Mouse (Mus musculus) gonadal fat pad, adult 2 months (tissue): ENCODE measurements around the gene 3100002H09Rik. TPM values are rescaled to one million over a fixed set of nuclear protein-coding genes. Genes with fewer than 3 reads are reported as not detected.

Source experiments
- DNase-seq: peaks from one replicate; pipeline ENCODE4 v3.0.0-alpha.2; 2012; ENCODE audit warnings: low read depth
- polyA plus RNA-seq: library from polyadenylated mRNA; depleted of rRNA; stranded (reverse); fragments of >200 nt; gene quantifications from 2 replicates; pipeline ENCODE4 v1.2.3, GENCODE M21; 2012

Gene 3100002H09Rik
- polyA plus RNA-seq, 1 experiment, result not detected

DNA sequence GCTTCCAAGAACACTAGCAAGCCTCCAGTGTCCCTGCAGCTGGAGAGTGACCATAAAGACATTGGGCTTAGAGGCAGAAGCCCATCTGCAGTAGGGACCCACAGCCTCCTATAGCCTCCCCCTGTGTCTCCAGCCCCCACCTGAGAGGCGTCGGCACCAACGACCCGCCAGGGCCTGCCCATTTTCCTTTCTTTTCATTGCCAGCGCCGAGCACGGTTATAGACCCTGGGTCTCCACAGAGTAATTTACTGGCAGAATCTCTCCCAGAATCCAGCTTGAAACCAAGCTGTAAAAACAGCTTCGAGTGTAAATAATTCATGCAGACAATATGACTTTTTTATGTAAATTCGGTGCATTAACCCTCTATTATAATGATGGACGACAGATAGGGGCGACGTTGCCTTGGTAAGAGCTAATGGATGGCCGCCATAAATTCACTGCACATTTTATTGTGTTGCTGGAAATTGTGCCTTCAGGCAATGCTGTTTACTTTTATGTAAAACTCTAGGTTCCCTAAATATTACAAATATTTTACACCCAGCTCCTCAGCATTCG, 4.9 kb upstream of the 3100002H09Rik start:
- no peak for DNase-seq

DNA sequence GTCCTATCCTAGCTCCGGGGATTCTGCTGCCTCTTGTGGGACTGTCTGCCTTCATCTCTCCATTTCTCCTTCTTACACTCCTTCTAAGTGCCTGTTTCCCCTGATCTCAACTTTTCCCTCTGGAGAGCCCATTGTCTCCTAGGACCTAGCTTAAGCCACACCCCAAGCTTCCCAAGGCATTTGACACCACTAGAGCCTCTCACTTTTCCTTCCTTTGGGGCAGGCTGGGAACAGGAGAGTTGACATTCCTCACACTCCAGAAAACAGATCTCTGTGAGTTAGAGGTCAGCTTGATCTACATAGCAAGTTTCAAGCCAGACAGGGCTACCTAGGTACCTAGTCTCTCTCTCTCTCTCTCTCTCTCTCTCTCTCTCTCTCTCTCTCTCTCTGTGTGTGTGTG, 3.6 kb upstream of the 3100002H09Rik start:
- DNase-seq, result no peak

DNA sequence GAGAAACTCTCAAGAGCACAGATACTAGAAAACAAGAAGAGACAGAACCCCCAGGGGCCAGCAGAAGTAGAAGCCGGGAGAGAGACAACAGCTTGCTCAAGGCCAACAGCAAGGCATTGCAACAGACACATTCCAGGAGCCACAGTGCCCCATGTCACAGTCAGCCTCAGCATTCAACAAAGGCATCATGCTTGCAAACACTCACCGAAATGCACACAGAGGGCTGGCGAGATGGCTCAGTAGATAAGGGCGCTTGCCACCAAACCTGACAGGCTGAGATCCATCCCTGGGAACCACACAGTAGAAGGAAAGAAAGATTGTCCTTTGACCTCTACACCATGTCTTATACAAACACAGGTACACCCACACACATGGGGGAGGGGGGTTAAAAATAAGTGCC, 1.2 kb upstream of the 3100002H09Rik start:
- no peak for DNase-seq

DNA sequence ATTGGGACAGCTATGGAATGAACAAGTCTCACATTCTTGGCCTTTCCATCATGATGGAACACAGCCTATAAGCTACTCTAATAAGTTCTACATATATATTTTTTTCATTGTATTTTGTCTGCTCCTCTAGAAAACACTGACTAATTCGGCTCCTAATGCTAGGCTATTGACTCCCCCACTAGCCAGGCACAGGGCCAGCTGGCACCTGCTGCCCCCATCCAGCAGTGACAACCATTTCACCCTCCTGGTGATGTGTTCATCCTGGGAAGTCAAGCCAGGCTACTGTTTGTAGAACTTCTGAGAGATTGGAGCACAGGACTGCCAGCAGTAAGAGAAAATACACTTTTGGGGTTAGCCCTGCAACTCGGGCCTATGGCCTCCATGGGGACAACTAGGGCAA, 537 bp downstream of the 3100002H09Rik start:
- DNase-seq, result no peak

DNA sequence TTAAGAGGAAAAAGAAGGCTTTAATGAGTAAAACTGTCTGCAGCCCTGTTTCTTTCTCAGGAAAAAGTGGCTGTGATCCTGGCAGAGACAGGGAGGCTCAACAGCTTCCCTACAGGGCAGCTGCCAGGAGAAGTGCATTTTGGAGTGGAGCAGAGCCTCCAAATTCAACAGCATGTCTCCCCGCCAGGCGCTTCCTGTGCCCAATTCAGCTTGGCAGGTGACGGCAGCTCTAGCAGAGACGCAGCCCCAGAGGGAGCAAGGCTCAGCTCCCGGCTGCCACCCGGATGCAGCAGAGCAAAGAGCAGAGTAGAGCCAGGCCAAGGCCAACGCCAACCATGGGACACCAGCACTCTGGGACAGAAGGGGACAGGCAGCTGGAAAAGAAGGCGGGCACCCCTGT, 3.4 kb downstream of the 3100002H09Rik start:
- DNase-seq, result no peak

DNA sequence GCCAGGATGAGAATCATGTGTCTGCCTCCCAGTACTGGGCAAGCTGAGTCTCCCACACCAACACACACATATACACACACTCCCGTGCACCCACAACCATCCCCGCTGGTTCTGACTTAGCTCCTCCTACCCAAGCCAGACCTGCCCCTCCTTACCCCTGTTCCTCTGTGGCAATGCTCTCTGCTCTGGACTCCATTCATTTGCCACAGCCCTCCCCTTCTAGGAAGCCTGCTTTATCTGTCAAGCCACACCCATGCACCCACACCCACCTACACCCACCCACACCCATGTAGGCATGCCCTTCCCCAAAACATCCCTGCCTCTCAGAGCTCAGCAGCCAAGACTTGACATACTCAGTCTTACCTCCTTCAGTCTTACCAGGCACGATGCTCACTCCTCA, 4.4 kb downstream of the 3100002H09Rik start:
- no peak for DNase-seq

DNA sequence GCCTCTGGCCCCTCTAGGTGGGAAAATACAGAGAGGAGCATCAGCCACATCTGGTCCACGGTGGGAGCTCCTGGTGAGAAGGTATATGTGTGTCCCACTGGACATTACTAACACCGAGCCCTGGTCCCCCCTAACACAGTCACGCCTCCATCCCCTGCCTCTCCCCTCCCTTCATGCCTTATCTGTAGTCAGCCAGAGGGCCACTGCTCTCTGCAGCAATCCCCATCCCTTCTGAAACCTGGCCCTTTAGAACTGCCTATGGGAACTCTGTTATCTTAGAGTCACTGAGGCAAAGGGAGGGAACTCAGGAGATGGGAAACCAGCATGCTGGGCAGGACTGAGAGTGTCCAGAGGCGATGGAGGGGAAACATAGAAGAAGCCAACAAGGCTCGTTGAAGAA, 5.3 kb downstream of the 3100002H09Rik start:
- no peak for DNase-seq

DNA sequence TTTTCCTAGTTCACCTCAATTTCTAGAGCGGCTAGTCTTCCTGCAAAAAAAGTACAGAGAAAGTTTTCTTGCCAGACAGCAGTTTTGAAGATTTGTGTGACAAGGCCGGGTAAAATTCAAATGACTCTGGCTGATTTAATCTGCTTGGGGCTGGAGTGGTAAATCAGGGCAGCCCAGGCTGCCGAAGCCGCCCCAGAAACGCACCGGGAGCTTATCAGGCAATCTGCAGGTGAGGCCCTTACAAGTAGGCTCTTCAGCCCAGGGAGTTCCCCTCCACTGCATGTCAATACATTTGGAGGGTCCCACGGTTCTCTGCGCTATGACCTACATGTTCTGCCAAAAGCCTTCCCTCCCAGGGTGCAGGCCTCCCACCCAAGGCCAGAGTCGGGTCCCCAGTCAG, 6.9 kb downstream of the 3100002H09Rik start:
- DNase-seq, result no peak

DNA sequence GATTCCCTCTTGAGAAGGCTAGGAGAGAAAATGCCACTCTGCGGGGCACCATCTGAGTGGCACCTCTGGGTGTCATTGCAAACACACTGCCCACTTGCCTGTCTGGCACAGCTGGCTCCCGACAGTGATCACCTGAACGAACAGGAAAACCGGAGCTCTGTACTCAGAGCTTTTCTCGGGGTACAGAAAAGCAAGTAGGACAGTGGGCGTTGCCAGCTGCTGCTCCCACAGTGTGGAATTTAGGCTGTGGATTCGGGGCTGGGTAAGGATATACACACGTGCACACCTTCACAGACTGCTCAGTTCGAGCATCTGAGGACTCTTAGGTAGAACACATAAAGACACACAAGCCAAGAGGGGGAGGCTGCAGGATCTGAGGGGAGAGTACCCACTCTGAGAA, 14.7 kb downstream of the 3100002H09Rik start:
- no peak for DNase-seq

DNA sequence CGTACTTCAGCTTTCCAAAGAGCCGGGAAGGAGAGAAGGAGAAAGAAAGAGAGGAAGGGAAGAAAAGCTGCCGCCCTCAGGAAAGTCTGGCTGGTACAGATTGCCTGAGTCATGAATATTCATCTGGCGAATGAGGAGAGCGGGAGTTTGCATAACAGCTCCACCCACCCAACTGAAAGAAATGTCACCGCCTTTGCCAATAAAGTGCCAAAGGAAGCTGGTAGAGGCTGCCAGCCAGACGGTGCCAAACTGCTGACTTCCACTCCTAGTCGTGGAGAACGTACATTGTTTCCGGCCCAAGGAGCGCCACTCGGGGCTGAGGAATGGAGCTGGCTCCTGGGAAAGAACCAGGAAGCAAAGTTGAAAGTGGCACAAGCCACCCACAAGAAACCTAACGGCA, 15.7 kb downstream of the 3100002H09Rik start:
- DNase-seq, result no peak

DNA sequence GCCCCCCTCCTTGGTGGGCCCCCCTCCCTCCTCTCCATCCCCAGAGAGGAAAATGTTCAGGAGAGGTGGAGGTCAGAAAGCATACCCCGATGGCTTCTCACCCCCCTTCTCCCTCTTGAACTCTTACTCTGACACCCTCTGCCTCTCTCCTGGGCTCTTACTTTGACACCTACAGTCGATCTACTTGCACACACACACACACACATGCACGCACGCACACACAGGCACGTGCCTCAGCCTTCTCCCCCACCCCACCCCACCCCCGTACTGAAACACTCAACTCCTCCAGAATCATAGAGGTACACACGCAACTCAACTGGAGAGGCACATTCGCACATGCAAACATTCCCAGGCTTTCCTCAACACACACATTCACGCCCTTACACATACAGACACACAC, 16.9 kb downstream of the 3100002H09Rik start:
- DNase-seq, result no peak

DNA sequence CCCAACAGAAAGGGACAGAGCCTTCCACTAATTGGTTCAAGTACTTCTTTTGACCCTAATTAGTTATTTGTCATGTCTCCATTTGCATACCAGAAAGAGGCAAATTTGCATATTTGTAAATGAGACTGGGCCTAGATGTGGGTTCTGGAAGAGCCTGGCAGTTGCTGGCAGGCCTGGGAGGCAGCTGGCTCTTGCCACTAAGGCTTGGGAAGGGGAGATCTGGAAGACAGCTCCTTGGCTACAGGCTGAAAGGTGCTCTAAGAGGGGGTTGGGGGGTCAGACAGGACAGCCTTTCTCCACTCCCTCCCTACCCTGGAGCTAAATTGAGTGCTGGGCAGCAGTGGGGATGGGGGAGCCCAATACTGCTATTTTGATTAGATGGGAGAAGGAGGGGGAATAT, 17.4 kb downstream of the 3100002H09Rik start:
- DNase-seq, result no peak

DNA sequence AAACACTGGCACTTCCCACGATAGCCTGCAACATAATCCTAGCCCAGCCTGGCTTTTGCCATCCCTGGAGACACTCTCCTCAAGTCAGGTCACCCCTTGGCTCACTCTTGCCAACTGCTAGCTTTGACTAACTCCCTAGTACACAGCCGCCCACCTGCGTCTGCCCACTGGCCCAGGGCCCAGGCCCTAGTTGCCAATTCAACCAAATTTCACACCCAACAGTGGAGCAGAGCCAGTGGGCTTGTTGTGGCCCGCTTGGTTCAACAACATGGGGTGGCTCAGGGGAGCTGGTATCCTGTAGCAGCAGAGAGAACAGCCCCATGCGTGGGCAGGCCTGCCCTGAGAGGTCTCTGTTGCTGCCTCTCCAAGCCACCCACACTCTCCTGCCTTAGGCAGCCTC, 18.4 kb downstream of the 3100002H09Rik start:
- DNase-seq, result peak; percentile 86

DNA sequence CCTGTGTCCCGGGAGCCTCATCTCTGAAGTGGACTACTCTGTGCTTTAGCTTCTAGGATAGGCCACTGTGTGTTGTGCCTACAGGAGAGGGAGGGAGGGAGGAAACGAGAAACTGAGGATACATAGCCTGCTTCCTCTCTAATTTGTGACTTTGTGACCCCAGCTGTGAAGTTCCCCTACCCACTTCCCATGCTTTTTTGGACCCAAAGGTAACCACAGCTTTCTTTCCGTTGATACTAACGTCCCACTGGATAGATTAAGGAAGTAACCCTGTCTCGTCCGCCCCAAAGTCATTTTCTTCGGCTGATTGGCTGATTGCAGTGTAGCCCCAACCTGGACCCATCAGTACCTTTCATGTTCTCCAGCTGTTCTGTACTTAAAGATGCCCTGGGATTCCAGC, 29.9 kb downstream of the 3100002H09Rik start:
- no peak for DNase-seq

DNA sequence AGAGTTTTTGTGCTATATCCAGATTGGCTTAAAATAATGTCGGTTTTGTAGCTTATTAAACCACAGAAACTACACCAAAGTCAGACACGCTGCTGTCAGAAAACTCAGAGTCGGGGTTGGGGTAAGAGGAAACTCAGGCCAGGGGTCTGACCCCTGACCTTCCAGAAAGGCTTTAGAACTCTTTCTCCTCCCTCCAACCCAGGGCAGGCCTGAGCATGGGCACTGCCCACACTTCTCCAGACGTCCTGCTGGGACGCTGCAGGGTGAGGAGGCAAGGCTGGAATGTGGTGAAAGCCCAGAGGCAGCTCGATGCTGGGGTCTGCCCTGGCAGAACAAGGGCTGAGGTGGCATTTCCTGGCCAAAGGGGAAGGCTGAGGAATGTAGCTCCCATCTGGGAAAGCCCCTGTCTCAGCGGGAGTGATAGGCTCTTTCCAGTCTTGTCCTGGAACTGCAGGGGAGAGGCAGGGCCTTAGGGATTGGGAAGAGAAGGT, 34.6 kb downstream of the 3100002H09Rik start:
- DNase-seq, result no peak

DNA sequence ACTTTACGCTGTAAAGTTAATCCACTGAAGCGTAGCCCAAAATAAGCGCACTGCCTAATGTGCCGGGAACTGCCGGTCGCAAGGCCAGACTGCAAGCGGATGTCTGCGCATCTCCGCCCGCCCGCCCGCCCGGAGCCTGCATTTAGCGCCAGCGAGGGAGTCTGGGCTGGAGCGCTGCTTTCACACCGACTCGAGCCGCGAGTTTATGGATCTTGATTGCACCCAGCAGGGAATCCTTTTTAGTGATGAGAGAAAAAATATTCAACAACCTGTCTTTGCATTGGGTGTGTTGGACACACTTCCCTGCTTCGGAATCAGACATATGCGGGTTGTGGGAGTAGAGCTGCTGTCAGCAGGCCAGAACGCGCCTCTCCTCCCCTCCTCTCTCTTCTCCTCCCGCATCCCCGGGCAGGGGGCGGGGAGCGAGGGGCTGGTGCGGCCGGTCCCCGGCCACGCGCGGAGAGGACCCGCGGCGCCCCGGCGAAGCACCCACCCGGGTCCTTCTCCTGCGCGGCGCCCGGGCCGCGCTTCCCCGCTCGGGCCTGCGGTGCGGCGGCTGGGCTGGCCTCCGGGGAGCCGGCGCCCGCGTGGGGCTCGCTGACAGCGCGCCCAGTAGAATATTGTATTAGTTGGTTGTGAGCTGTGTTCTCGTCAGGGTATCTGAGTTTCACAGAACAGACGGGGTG, 35.2 kb downstream of the 3100002H09Rik start:
- no peak for DNase-seq

DNA sequence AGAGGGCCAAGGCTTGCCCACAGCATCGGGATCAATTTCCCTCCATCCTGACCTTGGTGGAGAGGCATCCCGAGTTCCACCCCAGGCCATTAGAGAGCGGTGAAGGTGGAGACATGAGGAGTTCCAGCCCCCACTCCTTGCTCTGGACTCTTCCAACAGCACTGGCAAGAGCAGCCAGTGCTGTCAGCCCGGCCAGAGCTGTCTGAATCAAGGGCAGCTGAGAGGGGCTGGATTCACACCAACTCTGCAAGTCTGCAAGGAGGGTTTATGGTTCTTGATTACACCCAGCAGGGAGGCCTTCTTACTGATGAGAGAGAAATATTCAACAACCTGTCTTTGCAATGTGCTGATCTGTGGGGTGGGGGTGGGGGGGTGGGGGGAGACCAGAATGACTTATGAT, 37.0 kb downstream of the 3100002H09Rik start:
- DNase-seq, result no peak

DNA sequence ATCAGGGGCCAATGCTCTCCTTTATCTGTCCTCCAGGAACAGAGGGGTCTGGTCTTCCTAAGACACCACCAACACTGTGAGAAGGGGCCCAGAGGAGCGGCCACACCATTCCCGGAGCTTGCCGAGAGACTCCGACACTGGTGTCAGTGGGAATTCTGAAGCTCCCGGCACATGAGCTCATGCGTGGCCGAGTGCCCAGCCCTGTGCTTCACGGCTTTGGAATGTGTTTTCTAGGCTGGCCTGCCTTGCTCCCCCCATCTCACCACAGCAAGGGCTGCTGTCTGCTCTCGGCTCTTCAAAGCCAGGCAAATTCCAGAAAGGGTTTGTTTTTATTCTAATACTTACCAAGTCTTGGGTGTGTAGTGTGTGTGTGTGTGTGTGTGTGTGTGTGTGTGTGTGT, 39.6 kb downstream of the 3100002H09Rik start:
- no peak for DNase-seq

DNA sequence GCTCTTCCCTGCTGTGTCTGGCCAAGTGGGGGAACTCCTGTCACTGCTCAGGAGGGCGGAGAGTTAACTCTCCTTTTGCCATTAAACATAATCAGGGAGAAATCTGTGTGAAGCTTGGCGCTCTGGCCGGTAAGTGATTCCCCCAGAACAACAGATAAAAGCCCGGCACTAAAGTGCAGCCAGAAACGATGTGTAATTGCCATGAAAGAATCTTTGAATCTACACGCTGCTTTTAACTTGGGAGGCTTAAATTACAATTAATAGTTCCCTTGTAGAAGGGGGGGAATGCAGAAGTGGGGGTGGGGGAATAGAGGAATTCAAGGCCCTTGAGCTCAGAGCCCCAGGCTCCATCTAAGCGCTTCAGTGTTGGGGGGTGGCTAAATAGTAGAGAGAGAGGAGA, 40.9 kb downstream of the 3100002H09Rik start:
- DNase-seq, result no peak

DNA sequence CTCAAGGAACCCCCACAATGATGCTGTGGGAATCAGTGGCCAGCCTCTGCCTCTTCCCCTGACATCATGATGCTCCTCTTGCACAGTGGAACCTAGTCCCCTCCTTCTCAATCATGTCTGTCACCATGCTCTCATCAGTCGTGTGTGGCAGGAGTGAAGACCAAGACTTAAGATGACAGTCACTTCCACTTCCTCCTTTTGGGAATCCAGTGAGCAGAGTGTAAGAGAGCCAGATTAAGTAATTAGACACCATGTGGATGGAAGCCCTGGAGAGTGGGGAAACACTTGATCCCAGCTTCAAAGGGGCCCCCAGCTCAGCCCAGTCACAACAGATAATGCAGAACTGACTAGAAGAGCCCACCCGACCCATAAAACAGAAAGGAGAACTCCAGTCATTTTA, 47.2 kb downstream of the 3100002H09Rik start:
- DNase-seq, result no peak

DNA sequence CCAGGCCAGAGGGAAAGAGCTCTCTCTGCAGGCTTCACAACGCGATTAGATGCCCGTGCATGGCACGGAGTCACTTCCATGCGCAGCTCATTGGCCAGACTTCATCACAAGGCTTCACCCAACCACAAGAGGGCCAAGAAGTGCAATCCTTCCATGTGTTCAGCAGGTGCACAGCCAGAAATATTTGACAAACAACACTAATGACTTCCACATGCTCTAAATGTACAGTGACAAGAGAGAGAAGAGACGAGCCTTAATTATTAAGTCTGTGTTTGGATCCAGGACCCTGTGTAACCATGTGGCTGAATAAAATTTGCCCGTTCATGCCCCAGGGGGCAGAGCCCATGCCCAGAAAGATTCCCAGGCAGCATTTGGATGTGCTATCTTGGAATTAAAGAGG, 47.9 kb downstream of the 3100002H09Rik start:
- no peak for DNase-seq
